Mouse (Mus musculus) lung, adult 2 months (tissue): ENCODE data around the gene Cd82.

ENCODE experiments used
- CTCF ChIP-seq: fragments of 200-500 bp; IDR thresholded peaks from 2 replicates; pipeline ENCODE4 v1.5.1; 2011; ENCODE audit warnings: mild to moderate bottlenecking, low read length, control low read depth; ENCODE audit not compliant: insufficient read depth
- POLR2A ChIP-seq: fragments of 200-500 bp; IDR thresholded peaks from 2 replicates; pipeline ENCODE4 v1.6.1; 2011; ENCODE audit warnings: low read depth, mild to moderate bottlenecking, control low read depth, low read length, borderline replicate concordance; ENCODE audit errors: extremely low read depth

DNA sequence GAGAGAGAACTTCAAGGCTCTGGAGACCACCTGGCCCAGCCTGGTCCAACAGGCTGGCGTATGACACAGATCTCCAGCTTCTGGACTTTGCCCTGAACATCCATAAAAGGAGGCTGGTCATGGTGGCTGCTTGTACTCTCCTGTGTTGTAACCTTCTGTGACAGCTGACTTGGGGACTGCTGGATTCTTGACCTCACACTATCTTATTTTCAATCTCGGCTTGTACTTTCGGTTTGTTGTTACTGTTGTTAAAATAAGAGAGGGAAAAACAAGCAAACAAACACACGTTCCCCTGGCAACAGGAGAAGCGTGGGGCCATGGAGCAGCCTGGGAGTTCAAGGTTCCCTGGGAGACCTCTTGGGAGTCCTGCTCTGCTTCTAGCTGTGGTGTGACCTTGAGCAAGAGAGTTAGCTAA, 17.7 kb downstream of the Cd82 start:
- no peak for TF ChIP-seq CTCF
- no peak for TF ChIP-seq POLR2A
